Mouse (Mus musculus) neural tube, postnatal 0 days (tissue): ENCODE data around the gene Zc3h15. TPM values are rescaled to one million over a fixed set of nuclear protein-coding genes. Genes with fewer than 3 reads are reported as not detected.

Experiments used
- polyA plus RNA-seq: library from polyadenylated mRNA; unstranded; fragments of >200 nt; fragmentation: Nextera tagmentation; extraction: Ambion mirVana; gene quantifications from 2 replicates; pipeline ENCODE4 v1.2.1, GENCODE M21; 2015

Zc3h15 gene
- 176 and 203 TPM in 2 replicates for polyA plus RNA-seq

DNA sequence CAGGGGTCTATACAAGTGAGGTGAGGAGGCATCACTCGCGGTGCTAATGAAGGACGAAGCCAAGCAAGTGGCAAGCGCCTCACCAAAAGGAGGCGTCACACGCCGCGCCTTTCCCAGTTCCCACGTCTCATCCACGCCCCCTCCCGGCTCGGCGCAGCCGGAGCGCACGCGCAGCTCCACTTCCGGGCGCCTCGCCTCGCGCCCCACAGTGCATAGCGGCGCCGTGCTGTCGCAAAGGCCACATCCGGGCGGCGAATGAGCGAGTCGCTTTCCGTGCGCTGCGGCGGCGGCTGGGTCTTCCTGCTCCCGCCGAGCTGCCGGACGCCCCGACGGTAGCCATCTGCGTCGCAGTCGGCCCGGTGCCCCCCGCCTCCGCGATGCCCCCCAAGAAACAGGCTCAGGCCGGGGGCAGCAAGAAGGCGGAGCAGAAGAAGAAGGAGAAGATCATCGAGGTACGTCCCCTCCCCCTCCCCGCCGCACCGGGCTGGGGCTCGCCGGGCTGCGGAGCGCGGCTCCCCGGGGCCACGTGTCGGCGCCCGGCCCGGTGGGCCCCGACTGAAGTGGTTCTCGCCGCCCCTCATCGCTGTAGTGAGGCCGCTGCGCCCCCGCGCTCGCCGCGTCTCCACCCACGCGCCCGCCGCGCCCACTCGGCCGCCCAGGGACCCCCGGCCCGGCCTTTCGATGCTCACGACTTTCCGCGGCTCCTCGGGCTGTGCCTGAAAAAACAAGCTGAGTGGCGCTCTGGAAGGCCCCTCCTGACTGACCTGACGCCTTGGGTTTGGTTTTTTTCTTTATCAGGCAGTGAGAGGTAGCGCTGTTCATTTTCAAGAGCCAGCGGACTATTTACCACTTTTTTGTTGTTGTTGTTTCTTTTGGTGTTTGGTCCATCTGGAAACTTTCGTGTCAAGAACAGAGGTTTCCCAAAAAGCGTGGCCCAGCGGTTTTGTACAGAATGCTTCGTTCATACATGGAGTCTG, at the start of gene Zc3h15:
Zc3h15 (plus strand) TSS at position 160 of the 977 bp plus-strand sequence.

Other genes with a start within 250 kb of the Zc3h15 start
- 37.8 and 40.8 TPM in 2 replicates for gene Itgav, start 80.0 kb downstream of the Zc3h15 start, polyA plus RNA-seq
- gene Fam171b, start 168.2 kb downstream of the Zc3h15 start, polyA plus RNA-seq: 75.7 and 78.6 TPM in 2 replicates